Mouse (Mus musculus) erythroblast, embryonic 14.5 days (primary cell): ENCODE data around the gene Tmem132e. TPM values are rescaled to one million over a fixed set of nuclear protein-coding genes. Genes with fewer than 3 reads are reported as not detected.

Source experiments
- H3K27me3 ChIP-seq: 2 replicates; pipeline ENCODE4 v1.6.1; 2012; ENCODE audit warnings: inconsistent platforms; ENCODE audit not compliant: control insufficient read depth
- H3K36me3 ChIP-seq: 2 replicates; pipeline ENCODE4 v1.6.1; 2012; ENCODE audit warnings: mild to moderate bottlenecking, inconsistent platforms; ENCODE audit not compliant: control insufficient read depth
- H3K4me1 ChIP-seq: 2 replicates; pipeline ENCODE4 v1.6.1; 2012; ENCODE audit warnings: inconsistent platforms; ENCODE audit not compliant: control insufficient read depth
- H3K4me3 ChIP-seq: replicated peaks from 2 replicates; pipeline ENCODE3; 2012; ENCODE audit warnings: moderate library complexity, mild to moderate bottlenecking, inconsistent platforms
- H3K9me3 ChIP-seq: 2 replicates; pipeline ENCODE4 v1.6.1; 2012; ENCODE audit warnings: low read length, inconsistent platforms, mixed read lengths; ENCODE audit not compliant: control insufficient read depth
- GATA1 ChIP-seq: IDR thresholded peaks from 2 replicates; pipeline ENCODE4 v1.6.1; 2012; ENCODE audit warnings: low read length, inconsistent platforms, mixed read lengths
- TAL1 ChIP-seq: IDR thresholded peaks from 3 replicates; pipeline ENCODE4 v1.6.1; 2012; ENCODE audit warnings: low read length, inconsistent platforms, mixed read lengths
- polyA plus RNA-seq: library from polyadenylated mRNA; stranded (reverse); fragments of >175 nt; gene quantifications from 2 replicates; pipeline ENCODE4 v1.2.3, GENCODE M21; 2012

The Tmem132e gene
- polyA plus RNA-seq, 1 experiment = not detected

DNA sequence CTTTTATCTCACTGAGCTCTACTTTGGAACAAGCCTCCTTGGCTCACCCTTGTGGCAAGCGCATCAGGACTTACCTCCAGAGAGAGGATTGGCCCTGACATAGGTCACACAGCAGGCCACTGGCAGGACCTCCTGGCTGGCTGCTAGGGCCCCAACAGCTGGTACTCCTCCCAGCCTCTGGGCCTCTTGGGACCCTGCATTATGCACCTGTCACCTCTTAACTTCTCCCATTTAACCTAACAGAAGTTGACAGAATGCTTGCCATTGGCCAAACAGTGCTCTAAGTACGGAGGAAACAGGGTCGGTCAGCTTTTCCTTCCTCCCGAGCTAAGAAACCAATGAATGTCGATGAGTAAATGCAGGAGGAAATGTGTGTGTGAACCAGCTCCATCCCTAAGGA is 33.2 kb downstream of the Tmem132e start:
- no peaks in the 10 kb centered on the region for H3K4me1 ChIP-seq
- TF ChIP-seq GATA1 (no peak), TAL1 (no peak)
- no peaks in the 10 kb centered on the region for H3K36me3 ChIP-seq
- H3K27me3 ChIP-seq = no peaks in the 10 kb centered on the region
- H3K4me3 ChIP-seq = no peak overlapping the region
- no peaks in the 10 kb centered on the region for H3K9me3 ChIP-seq

GRCm38 (mm10) chr11:82423521-82423920 is 34.8 kb downstream of the Tmem132e start:
- Histone ChIP-seq H3K27me3 (no peaks in the 10 kb centered on the region), H3K4me3 (no peak overlapping the region), H3K9me3 (no peaks in the 10 kb centered on the region), H3K36me3 (no peaks in the 10 kb centered on the region), H3K4me1 (no peaks in the 10 kb centered on the region)
- TF ChIP-seq TAL1 = no peak

DNA sequence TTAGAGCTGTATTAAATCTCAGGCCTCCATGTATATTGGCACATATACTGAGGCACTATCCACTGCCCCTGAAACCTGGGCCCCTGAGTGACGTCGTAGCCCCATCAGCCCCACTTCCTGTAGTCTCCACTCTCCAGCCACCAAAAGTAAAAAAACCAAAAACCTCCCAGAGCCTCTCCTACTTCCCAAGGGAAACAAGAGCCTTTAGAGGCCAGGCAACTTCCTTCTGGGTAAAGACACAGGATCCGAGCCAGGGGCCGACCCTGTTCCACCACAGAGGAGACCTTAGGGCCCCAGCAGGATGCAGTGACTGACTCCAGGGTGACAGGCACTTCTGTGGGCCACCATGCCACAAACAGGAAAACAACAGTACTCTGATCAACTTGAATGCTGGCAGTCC is 40.1 kb downstream of the Tmem132e start:
- no peaks in the 10 kb centered on the region for H3K36me3 ChIP-seq
- H3K9me3 ChIP-seq = no peaks in the 10 kb centered on the region
- TF ChIP-seq GATA1 (no peak), TAL1 (no peak)
- H3K4me1 ChIP-seq = no peaks in the 10 kb centered on the region
- H3K27me3 ChIP-seq = peaks cover 10% of the 10 kb centered on the region
- H3K4me3 ChIP-seq = no peak overlapping the region

- no peaks in the 10 kb centered on the region for H3K4me1 ChIP-seq
- peaks cover 34% of the 10 kb centered on the region for H3K27me3 ChIP-seq
- no peaks in the 10 kb centered on the region for H3K36me3 ChIP-seq
- no peak overlapping the region for H3K4me3 ChIP-seq
- TF ChIP-seq GATA1 (no peak), TAL1 (no peak)
- no peaks in the 10 kb centered on the region for H3K9me3 ChIP-seq
Measured at GRCm38 (mm10) chr11:82434091-82434831, 45.6 kb downstream of the Tmem132e start.

DNA sequence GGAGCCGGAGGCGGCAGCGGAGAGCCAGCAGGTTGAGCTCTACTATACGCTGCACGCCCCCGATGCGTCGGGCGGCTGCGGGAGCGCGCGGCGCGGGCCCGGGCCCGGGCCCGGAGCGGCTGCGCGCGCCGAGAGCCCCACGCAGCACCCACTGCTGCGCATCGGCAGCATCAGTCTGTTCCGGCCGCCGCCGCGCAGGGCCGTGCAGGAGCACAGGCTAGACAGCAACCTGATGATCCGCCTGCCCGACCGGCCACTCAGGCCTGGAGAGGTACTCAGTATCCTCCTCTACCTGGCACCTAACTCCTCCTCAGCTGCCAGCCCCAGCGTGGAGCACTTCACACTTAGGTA is 46.1 kb downstream of the Tmem132e start:
- Histone ChIP-seq H3K4me3 (no peak overlapping the region), H3K9me3 (no peaks in the 10 kb centered on the region), H3K27me3 (peaks cover 34% of the 10 kb centered on the region), H3K36me3 (no peaks in the 10 kb centered on the region), H3K4me1 (no peaks in the 10 kb centered on the region)
- TF ChIP-seq TAL1 = no peak
- TF ChIP-seq GATA1 = no peak

GRCm38 (mm10) chr11:82448485-82448884 is 59.8 kb downstream of the Tmem132e start:
- H3K4me3 ChIP-seq = no peak overlapping the region
- TF ChIP-seq GATA1 = no peak
- no peak for TF ChIP-seq TAL1
- H3K9me3 ChIP-seq = no peaks in the 10 kb centered on the region
- no peaks in the 10 kb centered on the region for H3K27me3 ChIP-seq
- no peaks in the 10 kb centered on the region for H3K4me1 ChIP-seq
- no peaks in the 10 kb centered on the region for H3K36me3 ChIP-seq

DNA sequence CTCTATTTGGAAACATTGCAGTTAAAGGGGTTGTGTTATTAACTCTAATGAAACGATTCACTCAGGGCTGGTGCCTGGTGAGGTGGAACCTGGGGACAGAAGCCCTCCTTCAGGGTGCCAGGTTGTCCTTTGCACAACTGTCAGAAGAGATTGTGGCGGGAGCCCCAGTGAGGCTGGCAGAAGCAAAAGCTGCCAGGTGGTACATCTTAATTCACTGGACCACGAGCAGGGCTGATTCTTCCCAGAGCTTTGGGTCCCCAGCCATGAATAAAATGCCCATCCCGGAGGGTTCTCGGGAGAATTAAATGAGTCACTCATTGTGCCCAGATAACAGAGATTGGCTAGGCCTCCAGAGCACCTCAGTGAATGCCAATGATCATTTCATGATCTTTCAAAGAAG is 63.8 kb downstream of the Tmem132e start:
- H3K4me1 ChIP-seq = no peaks in the 10 kb centered on the region
- TF ChIP-seq GATA1 (no peak), TAL1 (no peak)
- H3K36me3 ChIP-seq = no peaks in the 10 kb centered on the region
- no peaks in the 10 kb centered on the region for H3K27me3 ChIP-seq
- H3K4me3 ChIP-seq = no peak overlapping the region
- H3K9me3 ChIP-seq = no peaks in the 10 kb centered on the region

DNA sequence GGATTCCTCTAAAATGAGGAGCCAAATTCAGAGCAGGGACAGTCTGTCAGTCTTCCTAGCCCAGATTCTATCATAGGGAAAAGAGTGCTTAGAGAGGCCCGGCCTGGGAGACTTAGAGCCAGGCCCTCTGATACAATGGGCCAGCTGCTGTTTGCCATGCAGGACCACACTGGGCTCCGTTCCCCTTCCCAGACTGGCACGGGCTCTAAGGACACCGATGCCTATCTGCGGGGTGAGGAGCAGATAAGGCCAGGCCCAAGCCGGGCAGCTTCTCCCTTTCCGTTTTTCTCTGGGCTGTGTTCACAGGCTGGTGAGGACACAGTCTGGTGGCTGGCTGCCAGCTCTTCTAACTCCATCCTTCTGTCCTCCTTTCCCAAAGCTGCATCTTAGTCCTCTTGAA is 64.5 kb downstream of the Tmem132e start:
- no peaks in the 10 kb centered on the region for H3K36me3 ChIP-seq
- H3K27me3 ChIP-seq = no peaks in the 10 kb centered on the region
- H3K9me3 ChIP-seq = no peaks in the 10 kb centered on the region
- no peaks in the 10 kb centered on the region for H3K4me1 ChIP-seq
- H3K4me3 ChIP-seq = no peak overlapping the region
- no peak for TF ChIP-seq GATA1
- TF ChIP-seq TAL1 = no peak

DNA sequence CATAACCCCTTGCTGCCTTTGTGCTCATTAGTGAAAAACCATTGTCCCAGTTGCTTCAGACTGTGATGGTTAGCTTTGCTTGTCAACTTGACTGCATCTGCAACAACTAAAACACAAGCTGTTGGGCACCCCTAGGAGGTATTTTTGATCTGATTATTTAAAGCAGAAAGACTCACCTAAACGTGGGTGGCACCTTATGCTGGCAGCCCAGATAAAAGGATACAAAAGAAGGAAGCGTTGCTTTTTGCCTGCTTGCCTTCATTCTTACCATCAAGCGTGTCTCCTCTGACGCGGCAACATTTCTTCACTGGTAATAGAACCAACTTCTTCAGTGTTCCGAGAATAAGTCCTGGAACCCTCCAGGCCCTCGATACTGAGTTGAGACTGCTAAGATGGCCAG is 72.6 kb downstream of the Tmem132e start:
- Histone ChIP-seq H3K9me3 (no peaks in the 10 kb centered on the region), H3K36me3 (no peaks in the 10 kb centered on the region), H3K27me3 (no peaks in the 10 kb centered on the region), H3K4me1 (no peaks in the 10 kb centered on the region), H3K4me3 (no peak overlapping the region)
- no peak for TF ChIP-seq TAL1
- TF ChIP-seq GATA1 = no peak

- no peaks in the 10 kb centered on the region for H3K36me3 ChIP-seq
- TF ChIP-seq GATA1 (no peak), TAL1 (no peak)
- H3K27me3 ChIP-seq = no peaks in the 10 kb centered on the region
- H3K9me3 ChIP-seq = no peaks in the 10 kb centered on the region
- H3K4me1 ChIP-seq = no peaks in the 10 kb centered on the region
- no peak overlapping the region for H3K4me3 ChIP-seq
Measured at GRCm38 (mm10) chr11:82465536-82465935, 76.8 kb downstream of the Tmem132e start.
